Mouse (Mus musculus): Measurements from ENCODE around the gene Trnp1.

- TF ChIP-seq GATA1 (IDR thresholded peaks at IDR 0.05; ENCODE audit: low read length) (no peak), TAL1 (IDR thresholded peaks at IDR 0.05; ENCODE audit: low read length) (no peak)
Measured at GRCm38 (mm10) chr4:133493895-133494294, 4.5 kb downstream of the Trnp1 start.
